ENCODE assay signal across 10 mouse cellular contexts in the genomic region with DNA sequence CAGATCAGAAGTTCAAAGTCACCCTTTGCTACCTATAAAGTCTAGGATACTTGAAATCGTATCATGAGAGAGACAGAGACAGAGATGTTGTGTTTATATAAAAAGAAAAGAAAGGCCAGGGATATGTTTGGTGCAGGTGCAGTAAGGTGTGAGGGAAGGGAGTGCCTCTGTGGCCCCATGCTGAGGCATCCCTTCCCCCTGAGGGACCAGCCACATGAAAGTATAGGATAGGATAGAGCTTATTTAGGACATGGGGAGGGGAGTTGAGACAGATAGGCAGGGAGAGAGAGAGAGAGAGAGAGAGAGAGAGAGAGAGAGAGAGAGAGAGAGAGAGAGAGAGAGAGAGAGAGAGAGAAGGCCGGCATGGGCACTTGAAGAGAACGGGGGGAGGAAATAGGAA.
DNase-seq lines count a peak whose midpoint lies in the region; ATAC-seq and TF ChIP-seq lines count a peak whose summit lies in the region.
"Had no signal": no experiment of that assay in that cellular context is flagged by ENCODE, and none has a peak within 500 bp of the region (broad histone marks: within the 10 kb centered on the region; RNA-seq: fewer than 3 reads in every experiment).

No protein-coding gene starts in this region.

- H3K9ac ChIP-seq in heart, embryonic 15.5 days, result no peak overlapping the region
- H3K9ac ChIP-seq in forebrain, embryonic 12.5 days, result no peak overlapping the region
- no peak overlapping the region for H3K9ac ChIP-seq in limb, embryonic 14.5 days (ENCODE audit: low read depth, low read length, severe bottlenecking)
- H3K9ac ChIP-seq: liver, postnatal 0 days had no signal

- H3K4me2 ChIP-seq in heart, embryonic 15.5 days, result peak overlapping the region; percentile 41
- H3K4me2 ChIP-seq in forebrain, embryonic 12.5 days, result peak overlapping the region; percentile 43
- H3K4me2 ChIP-seq in limb, embryonic 14.5 days (replicated peaks; ENCODE audit: low read depth, low read length, severe bottlenecking), result peak overlapping the region; percentile 15; the same call in 1 of the 2 replicates

- TF ChIP-seq CTCF in E14TG2a.4 (conservative IDR thresholded peaks at IDR 0.05; ENCODE audit: low read length), result no peak
- no peak for TF ChIP-seq CTCF in kidney, adult 2 months (conservative IDR thresholded peaks at IDR 0.05; ENCODE audit: insufficient read depth, insufficient read length, low read depth, low read length)

- H3K4me1 ChIP-seq in heart, embryonic 15.5 days (replicated peaks), result peaks cover 62% of the 10 kb centered on the region
- H3K4me1 ChIP-seq in E14TG2a.4 (replicated peaks; ENCODE audit: low read depth, low read length), result peaks cover 69% of the 10 kb centered on the region
- peaks cover 59% of the 10 kb centered on the region for H3K4me1 ChIP-seq in forebrain, embryonic 12.5 days
- H3K4me1 ChIP-seq in limb, embryonic 14.5 days (ENCODE audit: control insufficient read depth, insufficient read depth, low read length), result peaks cover 26% of the 10 kb centered on the region
- H3K4me1 ChIP-seq in kidney, adult 2 months (ENCODE audit: control insufficient read depth, insufficient read depth, low read length), result peaks cover 6% of the 10 kb centered on the region; the same call in 1 of the 2 replicates

- H3K4me3 ChIP-seq in heart, embryonic 15.5 days, result 0 out of 2 replicates have a peak overlapping the region, but pooled peaks have one; percentile 17
- H3K4me3 ChIP-seq in E14TG2a.4 (replicated peaks; ENCODE audit: low read length), result peak overlapping the region; percentile 48; the same call in 1 of the 2 replicates
- H3K4me3 ChIP-seq in forebrain, embryonic 12.5 days (replicated peaks), result peak overlapping the region; percentile 11; the same call in 1 of the 2 replicates
- no peak overlapping the region for H3K4me3 ChIP-seq in limb, embryonic 14.5 days (replicated peaks; ENCODE audit: low read length)
- H3K4me3 ChIP-seq in kidney, adult 2 months (ENCODE audit: insufficient read depth, low read depth, low read length), result no peak overlapping the region

- DNase-seq in heart, postnatal 14 days, result no peak
- DNase-seq in limb, embryonic 14.5 days (ENCODE audit: low spot score), result no peak
- DNase-seq in embryo, embryonic 9.5 days (ENCODE audit: extremely low spot score), result no peak
- DNase-seq in c-Kit-positive CD71-positive TER-119-positive erythroid progenitor cells, embryonic 14.5 days (ENCODE audit: low spot score), result no peak
- no peak for DNase-seq in kidney, adult 2 months
- DNase-seq: liver, postnatal 0 days; thymus, postnatal 14 days had no signal

- WGBS in heart, embryonic 15.5 days, result 11% methylated on average over 3 of the region's 3 CpGs
- 7% methylated on average over 3 of the region's 3 CpGs for WGBS in forebrain, embryonic 12.5 days
- WGBS in limb, embryonic 14.5 days, result 7% methylated on average over 3 of the region's 3 CpGs
- WGBS in kidney, adult 2 months, result 11% methylated on average over 3 of the region's 3 CpGs

- no peaks in the 10 kb centered on the region for H3K9me3 ChIP-seq in heart, embryonic 15.5 days (replicated peaks)
- no peaks in the 10 kb centered on the region for H3K9me3 ChIP-seq in E14TG2a.4 (ENCODE audit: low read length)
- no peaks in the 10 kb centered on the region for H3K9me3 ChIP-seq in forebrain, embryonic 12.5 days
- H3K9me3 ChIP-seq in limb, embryonic 14.5 days (ENCODE audit: control insufficient read depth, low read length), result no peaks in the 10 kb centered on the region

- no peaks in the 10 kb centered on the region for H3K27me3 ChIP-seq in heart, embryonic 15.5 days
- H3K27me3 ChIP-seq in E14TG2a.4 (ENCODE audit: insufficient read depth, low read length), result no peaks in the 10 kb centered on the region
- H3K27me3 ChIP-seq in forebrain, embryonic 12.5 days, result peaks cover 33% of the 10 kb centered on the region; the same call in 1 of the 2 replicates
- H3K27me3 ChIP-seq in limb, embryonic 14.5 days (ENCODE audit: control insufficient read depth, insufficient read depth, low read length), result peaks cover 10% of the 10 kb centered on the region
- H3K27me3 ChIP-seq in kidney, adult 2 months (replicated peaks; ENCODE audit: control insufficient read depth, insufficient read depth, low read length), result no peaks in the 10 kb centered on the region

- no peak overlapping the region for H3K27ac ChIP-seq in heart, embryonic 15.5 days
- peak overlapping the region; percentile 61; the same call in 1 of the 2 replicates for H3K27ac ChIP-seq in forebrain, embryonic 12.5 days
- no peak overlapping the region for H3K27ac ChIP-seq in limb, embryonic 14.5 days (replicated peaks; ENCODE audit: low read depth, low read length)
- H3K27ac ChIP-seq in kidney, adult 2 months (ENCODE audit: insufficient read depth, low read depth, low read length), result no peak overlapping the region

- no peaks in the 10 kb centered on the region for H3K36me3 ChIP-seq in heart, embryonic 15.5 days
- no peaks in the 10 kb centered on the region for H3K36me3 ChIP-seq in E14TG2a.4 (ENCODE audit: insufficient read depth, low read length)
- no peaks in the 10 kb centered on the region for H3K36me3 ChIP-seq in forebrain, embryonic 12.5 days (replicated peaks)
- H3K36me3 ChIP-seq in limb, embryonic 14.5 days (ENCODE audit: control insufficient read depth, insufficient read depth, low read length), result no peaks in the 10 kb centered on the region
- H3K36me3 ChIP-seq in kidney, adult 2 months (ENCODE audit: control insufficient read depth, insufficient read depth, low read length), result no peaks in the 10 kb centered on the region

- ATAC-seq in heart, embryonic 15.5 days (replicated peaks; ENCODE audit: insufficient number of reproducible peaks, insufficient read depth, low FRiP score, low read depth), result no peak
- ATAC-seq in forebrain, embryonic 12.5 days (ENCODE audit: low FRiP score), result no peak
- no peak for ATAC-seq in limb, embryonic 14.5 days (ENCODE audit: low FRiP score, low read depth)
- ATAC-seq: liver, postnatal 0 days had no signal

- intact Hi-C loops in heart, postnatal 14 days (cut with DNase I), result no loop called here

- TF ChIP-seq POLR2A in limb, embryonic 14.5 days (IDR thresholded peaks at IDR 0.05; ENCODE audit: borderline replicate concordance, extremely low read depth, insufficient read depth, insufficient read length), result no peak
- no peak for TF ChIP-seq POLR2A in kidney, adult 2 months (IDR thresholded peaks at IDR 0.05; ENCODE audit: low read depth, low read length)

Comparison
In these comparisons a context has a peak if more than half of its experiments do, and no peak if none do; other contexts are left out.
1. H3K4me3 ChIP-seq: peak in heart, embryonic 15.5 days (single experiment), E14TG2a.4 (single experiment) and forebrain, embryonic 12.5 days (single experiment); none in limb, embryonic 14.5 days (single experiment) and kidney, adult 2 months (single experiment).
2. Peak in every context shown above with its lines, with median percentiles within 50 percentile points of each other: H3K4me2 ChIP-seq.